Mouse (Mus musculus) liver, embryonic 14.5 days (tissue): ENCODE measurements around the gene Krt26.

ENCODE experiments used
- CTCF ChIP-seq: IDR thresholded peaks from 2 replicates; pipeline ENCODE4 v1.5.1; 2016; ENCODE audit warnings: antibody characterized with exemption, low read depth, control low read depth
- EP300 ChIP-seq: IDR thresholded peaks from 2 replicates; pipeline ENCODE4 v1.6.1; 2016; ENCODE audit warnings: antibody characterized with exemption, low read depth

DNA sequence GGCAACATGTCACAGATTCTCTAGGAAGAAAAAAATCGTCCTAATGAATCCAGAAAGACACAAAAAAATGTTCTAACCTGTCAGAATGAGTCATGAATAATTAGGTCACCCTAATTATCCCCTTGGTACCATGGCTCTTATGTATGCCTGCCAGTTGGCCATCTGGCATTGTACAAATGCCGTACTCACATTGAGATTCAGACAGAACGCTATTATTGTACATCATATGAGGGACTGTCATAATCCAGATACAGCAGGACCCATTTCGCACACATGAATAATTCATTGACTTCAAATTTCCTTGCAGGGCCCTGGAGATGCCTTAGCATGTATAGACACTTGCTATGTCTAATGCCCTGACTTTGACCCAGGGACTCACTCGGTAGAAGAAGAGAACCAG lies 53.8 kb downstream of the Krt26 start:
- no peak for TF ChIP-seq CTCF
- no peak for TF ChIP-seq EP300
